Mouse (Mus musculus) lung, embryonic 15.5 days (tissue): ENCODE measurements around the gene Tubal3. TPM values are rescaled to one million over a fixed set of nuclear protein-coding genes. Genes with fewer than 3 reads are reported as not detected.

Experiments
- ATAC-seq: fragments of 200-750 bp; cut with Nextera tagmentation; 2 replicates; pipeline ENCODE4 v1.8.0; 2017; ENCODE audit warnings: moderate number of reproducible peaks, borderline replicate concordance; ENCODE audit not compliant: low FRiP score, low TSS enrichment; ENCODE audit errors: extremely low read depth
- H3K27ac ChIP-seq: fragments of 300-500 bp; sonication (generic); 2 replicates; pipeline ENCODE4 v1.5.1; 2015; ENCODE audit warnings: moderate library complexity, mild to moderate bottlenecking, inconsistent platforms
- H3K27me3 ChIP-seq: fragments of 300-500 bp; sonication (generic); 2 replicates; pipeline ENCODE4 v1.6.1; 2015; ENCODE audit warnings: inconsistent platforms
- H3K36me3 ChIP-seq: fragments of 300-500 bp; sonication (generic); 2 replicates; pipeline ENCODE4 v1.6.1; 2015; ENCODE audit warnings: inconsistent platforms
- H3K4me1 ChIP-seq: fragments of 300-500 bp; sonication (generic); 2 replicates; pipeline ENCODE4 v1.6.1; 2015; ENCODE audit warnings: inconsistent platforms
- H3K4me2 ChIP-seq: fragments of 300-500 bp; sonication (generic); 2 replicates; pipeline ENCODE4 v1.6.1; 2015; ENCODE audit warnings: inconsistent platforms, mild to moderate bottlenecking, moderate library complexity
- H3K4me3 ChIP-seq: fragments of 300-500 bp; sonication (generic); 2 replicates; pipeline ENCODE4 v1.5.1; 2015; ENCODE audit warnings: mild to moderate bottlenecking, inconsistent platforms
- H3K9ac ChIP-seq: fragments of 300-500 bp; sonication (generic); 2 replicates; pipeline ENCODE4 v1.6.1; 2015; ENCODE audit warnings: inconsistent platforms
- H3K9me3 ChIP-seq: fragments of 300-500 bp; sonication (generic); 2 replicates; pipeline ENCODE4 v1.6.1; 2016; ENCODE audit warnings: inconsistent platforms
- WGBS: fragments of 180-500 bp; shearing (Covaris S2); methylation state at CpG from one replicate; pipeline ENCODE4 v1.1.7; 2015; 5-methylcytosine and 5-hydroxymethylcytosine counted together
- polyA plus RNA-seq: library from polyadenylated mRNA; unstranded; fragments of >200 nt; fragmentation: Nextera tagmentation; extraction: Ambion mirVana; gene quantifications from 2 replicates; pipeline ENCODE4 v1.2.1, GENCODE M21; 2015

Gene Tubal3
- polyA plus RNA-seq: not detected in 2 replicates

DNA sequence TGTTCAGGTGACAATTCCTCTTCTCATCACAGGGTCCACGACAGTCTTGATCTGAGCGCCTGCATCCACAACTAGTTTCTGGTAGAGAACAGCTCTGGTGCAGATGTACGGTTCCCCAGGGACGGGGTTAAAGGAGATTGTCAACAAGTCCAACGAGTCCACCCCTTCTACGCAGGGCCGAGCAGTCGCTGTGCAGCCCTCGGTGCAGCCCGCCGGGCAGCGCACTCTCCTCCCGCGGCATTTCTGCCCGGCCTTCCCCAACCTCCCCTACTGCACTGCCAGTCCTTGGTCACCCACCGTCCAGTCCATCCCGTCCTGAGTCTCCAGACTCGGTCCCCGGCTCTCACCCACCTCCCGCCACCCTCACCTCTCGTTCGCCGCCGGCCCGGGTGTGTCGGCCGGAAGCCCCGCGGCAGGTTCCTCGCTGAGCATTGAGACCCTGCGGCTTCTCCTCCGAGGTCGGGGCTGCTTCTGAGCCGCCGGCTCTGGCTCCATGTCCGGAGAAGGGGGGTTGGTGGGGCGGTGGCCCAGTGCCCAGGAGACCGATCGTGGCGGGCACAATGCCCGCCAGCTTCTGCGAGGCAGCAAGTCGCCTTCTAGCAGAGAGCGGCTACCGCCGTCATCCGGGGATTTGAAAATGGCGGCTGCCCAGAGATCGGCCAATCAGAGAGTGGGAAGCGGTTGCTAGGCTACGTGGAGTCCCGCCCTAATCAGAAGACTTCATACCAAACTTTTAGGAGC is at the start of gene Tubal3, which contains the start of gene Net1:
TSS of gene Tubal3 (plus strand) at position 704 of the 741 bp plus-strand sequence.
TSS of gene Net1 (minus strand) at position 650 of the 741 bp plus-strand sequence.
- Histone ChIP-seq H3K9me3 (no peaks in the 10 kb centered on the region), H3K4me1 (peaks cover 8% of the 10 kb centered on the region), H3K4me3 (peak within 1 kb of the TSS; percentile 77), H3K27me3 (no peaks in the 10 kb centered on the region), H3K4me2 (peak within 1 kb of the TSS; percentile 70), H3K9ac (peak within 1 kb of the TSS; percentile 74), H3K27ac (peak within 1 kb of the TSS; percentile 77), H3K36me3 (peaks cover 13% of the 10 kb centered on the region; the same call in 1 of the 2 replicates)
- WGBS: under 1% methylated on average over 52 of the region's 52 CpGs
- peak; percentile 98 for ATAC-seq

DNA sequence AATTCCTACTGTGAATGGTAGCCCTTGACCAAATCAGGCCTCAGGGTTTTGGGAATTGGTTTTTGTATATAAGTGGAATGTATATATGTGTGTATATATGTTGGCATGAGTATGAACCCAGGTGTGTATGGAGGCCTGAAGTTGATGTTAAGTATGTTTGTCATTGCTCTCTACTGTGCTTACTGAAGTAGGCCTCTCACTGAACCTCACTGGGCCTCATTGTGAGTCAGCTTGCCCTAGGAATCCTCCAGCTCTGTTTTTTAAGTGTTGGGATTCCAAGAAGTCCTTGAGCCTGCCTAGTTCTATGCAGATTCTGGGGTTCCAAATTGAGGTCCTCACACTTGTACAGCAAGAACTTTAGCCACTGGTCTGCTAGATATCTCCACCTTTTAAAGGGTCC is 48.2 kb upstream of the Tubal3 start:
- Histone ChIP-seq H3K9ac (no peak overlapping the region), H3K27ac (no peak overlapping the region), H3K27me3 (no peaks in the 10 kb centered on the region), H3K4me2 (no peak overlapping the region), H3K9me3 (no peaks in the 10 kb centered on the region), H3K4me1 (0 out of 2 replicates have a peak, but pooled peaks cover 3% of the 10 kb centered on the region), H3K36me3 (no peaks in the 10 kb centered on the region), H3K4me3 (no peak overlapping the region)
- ATAC-seq: peak; percentile 37

DNA sequence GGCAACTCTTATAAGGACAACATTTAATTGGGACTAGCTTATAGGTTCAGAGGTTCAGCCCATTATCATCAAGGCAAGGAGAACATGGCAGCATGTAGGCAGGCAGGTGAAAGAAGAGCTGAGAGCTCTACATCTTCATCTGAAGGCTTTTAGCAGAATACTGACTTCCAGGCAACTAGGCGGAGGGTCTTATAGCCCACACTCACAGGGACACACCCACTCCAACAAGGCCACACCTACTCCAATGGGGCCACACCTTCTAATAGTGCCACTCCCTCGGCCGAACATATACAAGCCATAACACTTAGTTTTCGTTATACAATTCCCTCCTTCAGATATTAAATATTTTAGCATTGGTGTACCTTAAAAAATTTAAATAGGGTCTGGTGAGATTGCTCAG is 45.2 kb upstream of the Tubal3 start:
- ATAC-seq: no peak
- H3K4me1 ChIP-seq: 0 out of 2 replicates have a peak, but pooled peaks cover 3% of the 10 kb centered on the region
- no peak overlapping the region for H3K9ac ChIP-seq
- H3K4me3 ChIP-seq: no peak overlapping the region
- no peaks in the 10 kb centered on the region for H3K27me3 ChIP-seq
- H3K9me3 ChIP-seq: no peaks in the 10 kb centered on the region
- no peak overlapping the region for H3K27ac ChIP-seq
- 94% methylated on average over 4 of the region's 4 CpGs for WGBS
- H3K4me2 ChIP-seq: no peak overlapping the region
- H3K36me3 ChIP-seq: no peaks in the 10 kb centered on the region

DNA sequence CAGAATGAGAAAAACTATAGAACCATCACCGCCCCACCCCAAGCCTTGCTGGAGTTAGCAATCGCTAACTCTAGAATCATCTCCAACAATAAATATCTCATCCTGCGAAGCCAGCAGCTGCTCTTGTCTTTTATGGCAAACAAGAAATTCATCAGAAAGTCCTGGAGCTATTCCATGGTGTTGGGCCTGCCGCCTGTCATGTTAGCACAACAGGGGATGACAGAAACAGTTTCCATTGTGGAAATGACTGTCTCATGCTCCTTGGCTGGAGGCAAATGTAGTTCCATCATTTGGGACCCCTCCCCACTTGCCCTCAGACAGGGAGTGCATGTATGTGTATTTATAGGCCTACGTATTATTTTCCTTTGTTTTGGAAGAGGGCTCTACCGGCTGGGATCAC is 41.6 kb upstream of the Tubal3 start:
- peak; percentile 69; the same call in 1 of the 2 replicates for ATAC-seq
- Histone ChIP-seq H3K9me3 (no peaks in the 10 kb centered on the region), H3K9ac (no peak overlapping the region), H3K36me3 (peaks cover 8% of the 10 kb centered on the region), H3K4me1 (no peaks in the 10 kb centered on the region), H3K4me3 (no peak overlapping the region), H3K27me3 (no peaks in the 10 kb centered on the region), H3K4me2 (no peak overlapping the region), H3K27ac (0 out of 2 replicates have a peak overlapping the region, but pooled peaks have one; percentile 8)
- 46% methylated on average over 6 of the region's 6 CpGs for WGBS

DNA sequence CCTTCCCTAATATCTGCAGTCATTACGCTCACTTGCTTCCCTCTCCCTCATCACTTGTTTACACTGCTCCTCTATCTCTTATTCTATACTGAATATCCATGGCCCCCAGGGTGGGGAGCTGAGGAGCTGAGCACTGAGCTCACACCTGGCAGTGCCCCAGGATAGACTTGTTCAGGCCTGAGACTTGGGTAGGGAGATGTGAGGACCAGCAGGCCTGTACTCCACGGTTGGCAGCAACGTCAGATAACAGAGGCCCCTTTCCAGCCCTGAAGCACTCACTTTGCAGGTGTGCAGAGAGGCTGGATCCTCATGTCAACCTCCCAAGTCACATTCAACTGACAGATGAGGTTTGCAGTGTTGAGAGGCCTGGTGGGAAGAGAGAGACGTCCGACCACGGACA is 40.9 kb upstream of the Tubal3 start:
- H3K36me3 ChIP-seq: peaks cover 16% of the 10 kb centered on the region
- H3K4me2 ChIP-seq: no peak overlapping the region
- WGBS: 49% methylated on average over 6 of the region's 6 CpGs
- H3K27ac ChIP-seq: no peak overlapping the region
- no peak overlapping the region for H3K9ac ChIP-seq
- no peaks in the 10 kb centered on the region for H3K27me3 ChIP-seq
- no peaks in the 10 kb centered on the region for H3K4me1 ChIP-seq
- ATAC-seq: no peak
- no peak overlapping the region for H3K4me3 ChIP-seq
- no peaks in the 10 kb centered on the region for H3K9me3 ChIP-seq

DNA sequence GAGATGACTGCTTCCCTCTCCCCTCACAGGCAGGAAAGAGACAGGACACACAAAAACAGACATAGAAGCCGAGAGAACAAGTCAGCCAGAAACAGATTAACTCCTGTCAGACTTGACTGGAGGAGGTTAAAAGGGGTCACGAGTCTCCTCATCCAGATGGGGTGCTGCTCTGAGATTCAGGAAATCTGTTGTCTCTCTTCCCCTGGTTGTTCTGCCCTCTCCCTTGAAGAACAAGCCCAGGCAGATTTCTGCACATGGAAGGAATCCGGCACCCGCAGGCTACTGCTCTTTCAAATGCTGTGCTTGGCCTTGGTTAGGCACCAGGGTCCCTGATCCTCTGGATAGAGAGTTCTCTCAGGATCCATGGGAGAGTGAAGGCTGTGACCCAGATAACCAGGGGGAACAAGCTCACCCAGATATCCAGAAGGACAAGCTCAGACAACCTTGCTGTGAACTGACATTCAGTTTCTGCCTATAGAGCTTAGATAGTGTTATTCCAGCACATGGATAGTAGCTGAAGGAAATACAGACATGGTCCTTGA is 40.3 kb upstream of the Tubal3 start:
- H3K27ac ChIP-seq: no peak overlapping the region
- ATAC-seq: no peak

DNA sequence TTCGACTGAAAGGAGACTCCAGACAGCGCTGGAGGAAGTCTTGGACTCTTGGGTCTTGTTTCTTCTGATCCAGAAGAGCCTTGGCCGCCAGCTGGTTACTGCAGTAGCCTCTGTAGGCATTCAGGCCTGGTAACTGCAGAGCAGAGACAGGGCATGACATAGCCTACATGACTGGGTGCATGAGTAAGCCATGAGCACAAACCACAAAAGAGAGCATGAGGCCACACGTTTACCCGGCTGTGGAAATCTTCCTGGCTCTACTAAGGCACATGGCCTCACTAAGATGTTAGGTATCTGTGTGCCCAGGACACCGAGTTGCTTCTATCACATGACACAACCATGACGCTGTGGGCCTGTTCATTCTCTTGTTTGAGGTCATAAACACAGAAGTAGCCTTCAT is 31.4 kb upstream of the Tubal3 start:
- ATAC-seq: no peak
- WGBS: 96% methylated on average over 7 of the region's 7 CpGs
- H3K4me1 ChIP-seq: peaks cover 12% of the 10 kb centered on the region
- no peak overlapping the region for H3K9ac ChIP-seq
- no peaks in the 10 kb centered on the region for H3K9me3 ChIP-seq
- no peaks in the 10 kb centered on the region for H3K27me3 ChIP-seq
- no peak overlapping the region for H3K27ac ChIP-seq
- peaks cover 57% of the 10 kb centered on the region for H3K36me3 ChIP-seq
- no peak overlapping the region for H3K4me3 ChIP-seq
- H3K4me2 ChIP-seq: no peak overlapping the region

More for the DNA sequence above, 40.3 kb upstream of the Tubal3 start:
- H3K4me3 ChIP-seq: no peak overlapping the region
- no peak overlapping the region for H3K4me2 ChIP-seq
- no peaks in the 10 kb centered on the region for H3K27me3 ChIP-seq
- 65% methylated on average over 4 of the region's 4 CpGs for WGBS
- H3K36me3 ChIP-seq: peaks cover 17% of the 10 kb centered on the region
- H3K4me1 ChIP-seq: no peaks in the 10 kb centered on the region
- H3K9ac ChIP-seq: no peak overlapping the region
- no peaks in the 10 kb centered on the region for H3K9me3 ChIP-seq

DNA sequence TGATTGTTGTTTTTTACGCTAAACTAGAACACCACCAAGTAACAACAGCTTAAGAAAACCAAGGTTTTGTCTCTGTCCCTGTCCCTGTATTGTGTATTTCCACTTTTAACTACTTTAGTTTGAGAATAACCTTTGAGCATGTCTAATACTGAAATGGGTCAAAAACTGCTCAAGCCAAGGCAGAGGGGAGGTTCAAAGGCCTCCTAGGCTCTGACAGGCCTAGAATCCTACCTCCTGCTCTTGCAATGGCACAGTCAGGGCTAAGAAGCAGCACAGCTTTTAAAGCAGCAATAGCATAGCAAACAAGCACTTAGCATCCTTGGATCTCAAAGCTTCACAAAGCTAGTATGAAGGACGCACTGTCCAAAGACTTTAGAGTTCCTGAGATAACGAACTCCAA is 29.0 kb upstream of the Tubal3 start:
- Histone ChIP-seq H3K27ac (no peak overlapping the region), H3K9ac (no peak overlapping the region), H3K36me3 (peaks cover 45% of the 10 kb centered on the region), H3K4me3 (no peak overlapping the region), H3K4me2 (no peak overlapping the region), H3K27me3 (no peaks in the 10 kb centered on the region), H3K4me1 (peaks cover 22% of the 10 kb centered on the region), H3K9me3 (no peaks in the 10 kb centered on the region)
- no peak for ATAC-seq
- 83% methylated on average over 3 of the region's 3 CpGs for WGBS

DNA sequence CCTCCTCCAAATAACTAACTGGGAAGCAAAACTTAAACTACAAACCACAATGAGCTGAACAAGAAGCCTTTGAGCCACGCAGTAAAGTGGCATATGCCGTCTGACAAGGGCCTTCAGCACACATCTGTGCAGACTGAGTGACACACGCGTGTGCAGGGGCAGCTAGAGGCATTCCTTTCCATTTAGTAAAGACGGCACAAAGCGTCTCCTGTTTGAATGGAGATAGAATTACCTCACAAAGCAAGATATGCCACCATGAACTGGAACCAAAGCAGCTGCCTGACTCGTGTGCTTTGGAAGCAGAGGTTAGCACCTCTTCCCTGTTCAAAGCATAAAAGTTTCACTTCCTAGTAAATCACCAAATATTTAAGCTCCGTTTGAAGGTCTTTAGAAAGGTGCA is 28.0 kb upstream of the Tubal3 start:
- Histone ChIP-seq H3K9ac (no peak overlapping the region), H3K27ac (peak overlapping the region; percentile 33; the same call in 1 of the 2 replicates), H3K4me2 (peak overlapping the region; percentile 33), H3K9me3 (no peaks in the 10 kb centered on the region), H3K4me3 (0 out of 2 replicates have a peak overlapping the region, but pooled peaks have one; percentile 7), H3K27me3 (no peaks in the 10 kb centered on the region), H3K36me3 (peaks cover 36% of the 10 kb centered on the region), H3K4me1 (peaks cover 24% of the 10 kb centered on the region)
- 49% methylated on average over 8 of the region's 8 CpGs for WGBS
- no peak for ATAC-seq

DNA sequence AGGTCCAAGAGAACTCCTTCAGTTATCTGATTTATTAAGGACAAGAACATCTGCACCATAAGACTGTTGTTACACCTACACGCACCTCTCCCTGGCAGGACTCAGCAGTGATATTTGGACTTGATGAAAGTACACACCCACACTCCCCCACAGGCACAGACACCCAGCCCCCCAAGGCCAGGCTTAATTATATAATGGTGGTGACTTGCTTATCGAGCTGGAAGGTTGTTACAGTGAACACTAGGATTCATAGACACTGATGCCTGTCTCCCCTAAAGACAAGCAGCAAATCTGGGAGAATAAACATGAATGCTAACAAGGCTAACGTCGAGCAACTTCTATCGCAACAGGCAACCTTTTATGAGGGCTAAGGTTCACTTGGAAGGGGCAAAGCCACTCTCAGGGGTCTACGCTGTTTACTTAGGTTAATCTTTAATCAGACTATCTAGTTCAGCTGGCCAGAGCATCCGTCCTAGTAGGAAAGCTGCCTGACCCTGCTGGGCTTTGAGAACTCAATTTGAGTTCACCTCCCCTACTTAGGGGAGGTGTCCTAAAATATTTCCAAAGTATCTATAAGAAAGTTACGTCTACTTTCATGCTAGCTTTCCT is 26.5 kb upstream of the Tubal3 start:
- Histone ChIP-seq H3K4me2 (peak overlapping the region; percentile 60), H3K9me3 (no peaks in the 10 kb centered on the region), H3K27me3 (no peaks in the 10 kb centered on the region), H3K27ac (peak overlapping the region; percentile 43; the same call in 1 of the 2 replicates), H3K4me3 (peak overlapping the region; percentile 71), H3K4me1 (peaks cover 24% of the 10 kb centered on the region), H3K9ac (peak overlapping the region; percentile 74; the same call in 1 of the 2 replicates), H3K36me3 (peaks cover 22% of the 10 kb centered on the region)
- ATAC-seq: no peak
- 24% methylated on average over 8 of the region's 8 CpGs for WGBS

DNA sequence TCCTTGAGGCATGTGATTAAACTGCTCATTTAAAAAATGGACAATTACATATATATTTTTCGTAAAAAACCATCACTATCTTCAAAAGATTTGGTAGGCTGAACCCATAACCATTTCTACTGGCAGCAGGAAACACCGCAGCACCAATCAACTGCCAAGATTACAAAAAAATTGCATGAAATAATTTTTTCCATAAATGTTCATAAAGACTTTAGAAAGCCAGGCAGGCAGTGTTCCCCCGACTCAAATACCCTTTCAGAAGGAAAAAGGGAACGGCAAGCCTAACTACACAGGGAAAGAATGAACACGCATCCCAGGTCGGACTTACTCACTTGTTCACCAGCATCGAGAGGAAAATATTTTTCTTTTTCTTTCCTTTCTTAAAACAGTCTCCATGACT is 25.5 kb upstream of the Tubal3 start:
- Histone ChIP-seq H3K4me3 (peak overlapping the region; percentile 71), H3K9me3 (no peaks in the 10 kb centered on the region), H3K36me3 (peaks cover 12% of the 10 kb centered on the region), H3K4me2 (peak overlapping the region; percentile 60), H3K4me1 (peaks cover 24% of the 10 kb centered on the region), H3K9ac (peak overlapping the region; percentile 74), H3K27me3 (no peaks in the 10 kb centered on the region), H3K27ac (peak overlapping the region; percentile 4; the same call in 1 of the 2 replicates)
- WGBS: 4% methylated on average over 7 of the region's 7 CpGs
- no peak for ATAC-seq
